Mouse (Mus musculus): ENCODE results near the gene Azi2. TPM values are rescaled to one million over a fixed set of nuclear protein-coding genes. Genes with fewer than 3 reads are reported as not detected.

Azi2 gene
- polyA plus RNA-seq (2017; shearing (Covaris generic)): 183 TPM

GRCm38 (mm10) chr9:118040218-118041021 lies at the start of gene Azi2:
TSS of gene Azi2 (plus strand) at chr9:118040499.

Other genes with a start within 250 kb of the Azi2 start
- 58.8 TPM for gene Cmc1, start 109.7 kb downstream of the Azi2 start, polyA plus RNA-seq (2017; shearing (Covaris generic))

Measured in effector memory CD4-positive, alpha-beta T cell, adult 7 months (primary cell).